Mouse (Mus musculus) ES-E14 (cell line): Measurements from ENCODE around the gene Fbxw8. TPM values are rescaled to one million over a fixed set of nuclear protein-coding genes. Genes with fewer than 3 reads are reported as not detected.

Experiments used
- DNase-seq: peaks from one replicate; pipeline ENCODE4 v3.0.0-alpha.2; 2013; ENCODE audit warnings: low read depth, low spot score
- H3K27ac ChIP-seq: 2 replicates; pipeline ENCODE4 v1.5.1; 2012; ENCODE audit warnings: low read depth, mild to moderate bottlenecking, low read length, moderate library complexity, mixed read lengths; ENCODE audit not compliant: poor library complexity, insufficient read depth, severe bottlenecking
- H3K36me3 ChIP-seq: 2 replicates; pipeline ENCODE4 v1.6.1; 2012; ENCODE audit warnings: mild to moderate bottlenecking, low read length, moderate library complexity, mixed read lengths; ENCODE audit not compliant: control insufficient read depth, poor library complexity, insufficient read depth, severe bottlenecking
- H3K4me1 ChIP-seq, 2 experiments: fragments of 150-350 bp in 1 of 2; sonication (generic) in 1 of 2; 2 replicates each; pipeline ENCODE4 v1.6.1; 2012; ENCODE audit warnings: low read length in 2 of 2, mild to moderate bottlenecking in 1 of 2, mixed read lengths in 1 of 2; ENCODE audit not compliant: control insufficient read depth in 2 of 2, insufficient read depth in 2 of 2, poor library complexity in 1 of 2
- H3K4me3 ChIP-seq, 2 experiments: fragments of 150-350 bp in 1 of 2; sonication (generic) in 1 of 2; 2 replicates each; pipeline ENCODE4 v1.5.1; 2012; ENCODE audit warnings: low read length in 2 of 2, low read depth in 1 of 2, mild to moderate bottlenecking in 1 of 2, mixed read lengths in 1 of 2; ENCODE audit not compliant: insufficient read depth in 1 of 2, poor library complexity in 1 of 2, severe bottlenecking in 1 of 2
- H3K9ac ChIP-seq: 2 replicates; pipeline ENCODE4 v1.6.1; 2012; ENCODE audit warnings: low read depth, mild to moderate bottlenecking, low read length, mixed read lengths; ENCODE audit not compliant: poor library complexity, insufficient read depth, severe bottlenecking
- H3K9me3 ChIP-seq: fragments of 150-350 bp; sonication (generic); 2 replicates; pipeline ENCODE4 v1.6.1; 2012; ENCODE audit warnings: low read depth, mild to moderate bottlenecking, low read length; ENCODE audit not compliant: control insufficient read depth, insufficient read depth
- CHD2 ChIP-seq: IDR thresholded peaks from 2 replicates; pipeline ENCODE4 v1.6.1; 2014; ENCODE audit warnings: mild to moderate bottlenecking, low read depth, low read length, inconsistent platforms
- HCFC1 ChIP-seq: IDR thresholded peaks from 2 replicates; pipeline ENCODE4 v1.6.1; 2012; ENCODE audit warnings: low read length, inconsistent platforms, borderline replicate concordance; ENCODE audit not compliant: insufficient read depth
- MAFK ChIP-seq: IDR thresholded peaks from 2 replicates; pipeline ENCODE4 v1.6.1; 2014; ENCODE audit warnings: mild to moderate bottlenecking, low read depth, low read length, inconsistent platforms; ENCODE audit not compliant: insufficient read depth
- ZC3H11A ChIP-seq: IDR thresholded peaks from 2 replicates; pipeline ENCODE4 v1.6.1; 2012; ENCODE audit warnings: low read depth, mild to moderate bottlenecking, inconsistent platforms, low read length, borderline replicate concordance
- ZNF384 ChIP-seq: IDR thresholded peaks from 2 replicates; pipeline ENCODE4 v1.6.1; 2012; ENCODE audit warnings: low read depth, low read length, inconsistent platforms
- in situ Hi-C, 2 experiments: fragments of 600-800 bp; cut with MboI; formaldehyde crosslinking; loops; one replicate each; pipeline ENCODE4 v1.15.1; 2025; ENCODE audit warnings: low sequenced_read_pairs in 2 of 2, inconsistent platforms in 1 of 2; ENCODE audit not compliant: unreplicated experiment in 2 of 2
- total RNA-seq: library from RNA; depleted of rRNA; stranded (reverse); fragments of 300-350 nt; gene quantifications from 2 replicates; pipeline ENCODE4 v1.2.3, GENCODE M21; 2012

The Fbxw8 gene
- total RNA-seq, 1 experiment = 46.2 TPM

- Histone ChIP-seq H3K9me3 (no peaks in the 10 kb centered on the region), H3K4me1 (peaks cover 0 to 26% of the 10 kb centered on the region in 2 experiments; a peak in 2 of 4 replicates), H3K4me3 (peak within 1 kb of the TSS; percentile 55 to 59), H3K9ac (peak within 1 kb of the TSS; percentile 4), H3K36me3 (no peaks in the 10 kb centered on the region), H3K27ac (no peak within 1 kb of the TSS)
- no peak for DNase-seq
- no peak for TF ChIP-seq ZNF384
- TF ChIP-seq ZC3H11A = no peak
- TF ChIP-seq MAFK = no peak
- TF ChIP-seq HCFC1 = no peak
- no peak for TF ChIP-seq CHD2
- in situ Hi-C loops = no loop called here
Measured at GRCm38 (mm10) chr5:118027698-118028190, 127.5 kb downstream of the Fbxw8 start, which contains the start of gene Tesc. Gene Tesc, plus strand, starts transcription at chr5:118027743.

GRCm38 (mm10) chr5:118027101-118027697 lies 128.1 kb downstream of the Fbxw8 start:
- no peak for TF ChIP-seq ZC3H11A
- no peak for TF ChIP-seq ZNF384
- no peak for TF ChIP-seq MAFK
- TF ChIP-seq HCFC1 = no peak
- no peak for TF ChIP-seq CHD2
- H3K4me1 ChIP-seq = peaks cover 0 to 26% of the 10 kb centered on the region in 2 experiments; a peak in 2 of 4 replicates
- H3K36me3 ChIP-seq = no peaks in the 10 kb centered on the region
- H3K9ac ChIP-seq = no peak overlapping the region
- H3K4me3 ChIP-seq = peak overlapping the region; percentile 55 to 59; a peak in 3 of 4 replicates
- no peak overlapping the region for H3K27ac ChIP-seq
- DNase-seq = no peak
- in situ Hi-C loops = no loop called here
- H3K9me3 ChIP-seq = no peaks in the 10 kb centered on the region

- no peak for TF ChIP-seq CHD2
- no peak for TF ChIP-seq ZC3H11A
- TF ChIP-seq HCFC1 = no peak
- TF ChIP-seq MAFK = no peak
- no peak for TF ChIP-seq ZNF384
- no peak for DNase-seq
- peaks cover 0 to 23% of the 10 kb centered on the region in 2 experiments; a peak in 2 of 4 replicates for H3K4me1 ChIP-seq
- no peak overlapping the region for H3K27ac ChIP-seq
- H3K4me3 ChIP-seq = no peak overlapping the region; a peak in 1 of 4 replicates
- no peak overlapping the region for H3K9ac ChIP-seq
- in situ Hi-C loops = no loop called here
- no peaks in the 10 kb centered on the region for H3K36me3 ChIP-seq
- H3K9me3 ChIP-seq = no peaks in the 10 kb centered on the region
Measured at GRCm38 (mm10) chr5:118026343-118026742, 128.9 kb downstream of the Fbxw8 start.

DNA sequence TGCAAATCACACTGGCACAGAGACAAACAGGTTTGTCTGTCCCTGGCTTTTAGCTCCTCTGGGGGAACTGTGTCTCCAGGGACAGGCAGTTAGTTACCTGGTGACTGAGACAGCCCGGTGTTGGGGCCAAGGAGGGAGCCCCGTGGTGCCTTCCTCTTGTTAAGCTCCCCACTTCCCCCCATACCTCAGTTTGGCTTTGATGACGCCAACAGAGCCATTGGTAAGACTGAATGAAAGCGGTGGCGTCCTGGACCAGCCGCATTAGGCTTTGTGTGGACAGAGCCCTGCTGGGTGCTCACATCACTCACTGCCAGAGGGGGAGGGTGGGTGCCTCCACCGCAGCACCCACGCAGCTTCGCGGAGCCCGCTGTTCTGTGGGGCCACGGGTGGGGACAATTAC lies 129.4 kb downstream of the Fbxw8 start:
- no peak overlapping the region; a peak in 1 of 4 replicates for H3K4me3 ChIP-seq
- TF ChIP-seq MAFK = no peak
- in situ Hi-C loops = no loop called here
- H3K9ac ChIP-seq = no peak overlapping the region
- H3K27ac ChIP-seq = no peak overlapping the region
- no peaks in the 10 kb centered on the region for H3K9me3 ChIP-seq
- no peak for DNase-seq
- H3K4me1 ChIP-seq = peaks cover 0 to 21% of the 10 kb centered on the region in 2 experiments; a peak in 2 of 4 replicates
- H3K36me3 ChIP-seq = no peaks in the 10 kb centered on the region
